Mouse (Mus musculus) heart, postnatal 36 days (tissue): ENCODE measurements at regions not wholly inside any gene's neighbourhood (a gene's known extent, or its start where the extent isn't known, plus 50 kb on each side); places are given as distances from the start of the nearest gene placed in this dataset.

Source experiments
- DNase-seq, 2 experiments: peaks; one replicate each; pipeline ENCODE4 v3.0.0; 2021 to 2022
- intact Hi-C: fragments of 180-260 bp; cut with DNase I; formaldehyde crosslinking; loops from one replicate; pipeline ENCODE4 v1.15.1; 2025

DNA sequence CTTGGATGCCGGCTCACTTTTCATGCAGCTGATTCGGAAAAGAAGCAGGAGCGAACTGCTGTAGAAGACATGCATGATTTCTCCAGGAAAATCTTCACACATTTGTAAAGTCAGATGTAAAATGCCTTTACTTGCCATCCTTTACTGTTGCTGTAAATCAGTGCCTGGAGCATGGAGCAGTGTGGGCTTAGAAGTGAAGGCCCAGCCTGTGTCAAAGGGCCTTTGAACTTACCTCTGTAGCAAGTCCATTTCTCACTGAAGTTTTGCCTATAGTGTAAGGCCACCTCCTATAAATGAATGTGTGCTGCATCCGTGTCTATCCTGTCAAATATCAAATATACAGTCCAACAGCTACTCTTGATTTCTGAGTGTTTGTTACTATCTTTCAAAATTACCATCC, 368.9 kb downstream of the Lrriq3 start:
- intact Hi-C loops: no loop called here
- DNase-seq: no peak

DNA sequence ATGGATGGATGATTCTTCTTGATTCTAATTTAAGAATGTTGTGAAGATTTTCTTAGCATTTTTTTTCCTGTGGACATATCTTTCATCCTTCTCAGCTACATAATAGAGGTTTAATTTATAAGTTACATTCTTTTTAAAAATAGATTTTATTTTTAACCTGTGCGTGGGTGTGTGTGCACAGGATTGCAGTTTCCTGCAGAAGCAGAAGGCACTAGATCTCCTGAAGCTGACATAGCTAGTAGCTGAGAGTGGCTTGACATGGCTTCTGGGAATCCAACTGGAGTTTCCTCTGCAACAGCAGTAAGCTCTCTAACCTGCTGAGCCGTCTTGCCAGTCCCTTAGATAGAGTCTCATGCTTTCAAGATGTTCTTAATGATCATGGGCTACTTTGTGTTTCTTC, 377.5 kb downstream of the Lrriq3 start:
- intact Hi-C loops: no loop called here
- DNase-seq: no peak

DNA sequence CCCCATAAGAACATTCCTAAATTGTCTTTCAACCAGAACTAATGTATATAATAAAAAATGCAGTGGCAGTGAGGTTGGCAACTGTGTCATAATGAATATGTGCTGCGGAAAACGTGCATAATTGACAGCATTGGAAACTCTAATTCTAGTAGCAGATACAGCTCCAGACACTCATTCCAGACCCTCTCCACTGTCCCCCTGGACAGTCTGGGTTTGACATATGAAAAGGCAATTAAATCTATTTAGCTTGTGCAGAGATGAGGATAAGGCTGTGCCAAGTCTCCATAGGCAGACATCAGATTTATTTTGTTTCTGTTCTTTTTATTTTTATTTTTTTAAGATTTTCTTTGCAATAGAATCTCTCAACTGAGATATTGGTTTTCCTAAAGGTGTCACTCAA, 392.3 kb downstream of the Lrriq3 start:
- DNase-seq: no peak
- intact Hi-C loops: no loop called here

- DNase-seq: no peak
- intact Hi-C loops: no loop called here
Measured at GRCm38 (mm10) chr3:155487877-155488537, 394.8 kb downstream of the Lrriq3 start.

GRCm38 (mm10) chr3:155490670-155491069, 397.4 kb downstream of the Lrriq3 start:
- DNase-seq: no peak
- intact Hi-C loops: no loop called here

DNA sequence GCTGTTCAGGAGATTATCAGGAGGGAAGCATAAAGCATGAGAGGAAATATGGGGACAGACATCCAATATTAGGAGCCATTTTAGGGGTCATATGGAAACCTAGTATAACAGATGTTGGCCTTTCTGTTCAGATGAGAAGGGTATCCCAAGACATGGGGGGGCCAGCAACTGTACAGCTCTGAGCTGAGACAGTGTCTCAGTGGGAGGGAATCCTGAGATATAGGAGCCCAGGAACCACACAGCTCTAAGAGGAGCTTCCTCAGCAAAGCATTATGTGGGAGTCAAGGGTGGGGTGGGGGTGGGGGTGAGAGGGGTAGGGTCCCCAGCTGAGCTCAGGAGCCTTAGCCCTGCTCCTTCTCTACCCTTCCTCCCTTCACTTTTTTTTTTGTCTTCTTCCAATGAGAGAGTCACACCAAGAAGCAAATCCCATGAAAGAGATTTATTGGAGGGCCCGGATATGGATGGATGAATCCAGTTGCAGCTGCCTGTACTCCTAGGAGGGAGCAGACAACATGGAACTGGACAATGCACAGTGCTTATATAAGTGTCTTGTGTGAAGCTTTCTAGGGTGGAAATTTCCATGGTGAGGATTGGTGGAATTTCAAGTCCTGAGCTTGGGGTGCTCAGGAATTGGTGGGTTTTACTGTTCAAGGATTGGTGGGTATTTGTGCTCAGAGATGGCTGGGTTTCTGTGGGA, 417.1 kb downstream of the Lrriq3 start:
- intact Hi-C loops: no loop called here
- DNase-seq: no peak

DNA sequence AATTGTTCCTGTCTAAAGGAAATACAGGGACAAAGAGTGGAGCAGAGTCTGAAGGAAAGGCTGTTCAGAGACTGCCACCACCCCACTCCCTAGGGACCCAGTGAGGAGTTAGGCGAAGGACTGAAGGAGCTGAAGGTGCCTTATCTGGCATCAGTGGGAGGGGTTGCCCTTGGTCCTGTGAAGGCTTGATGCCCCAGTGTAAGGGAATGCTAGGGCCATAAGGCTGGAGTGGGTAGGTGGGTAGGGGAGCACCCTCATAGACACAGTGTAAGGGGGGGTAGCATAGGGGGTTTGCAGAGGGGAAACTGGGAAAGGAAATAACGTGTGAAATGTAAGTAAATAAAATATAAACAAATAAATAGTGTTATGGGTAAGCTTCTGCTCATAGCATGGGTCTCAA, 420.7 kb downstream of the Lrriq3 start:
- intact Hi-C loops: no loop called here
- no peak for DNase-seq

DNA sequence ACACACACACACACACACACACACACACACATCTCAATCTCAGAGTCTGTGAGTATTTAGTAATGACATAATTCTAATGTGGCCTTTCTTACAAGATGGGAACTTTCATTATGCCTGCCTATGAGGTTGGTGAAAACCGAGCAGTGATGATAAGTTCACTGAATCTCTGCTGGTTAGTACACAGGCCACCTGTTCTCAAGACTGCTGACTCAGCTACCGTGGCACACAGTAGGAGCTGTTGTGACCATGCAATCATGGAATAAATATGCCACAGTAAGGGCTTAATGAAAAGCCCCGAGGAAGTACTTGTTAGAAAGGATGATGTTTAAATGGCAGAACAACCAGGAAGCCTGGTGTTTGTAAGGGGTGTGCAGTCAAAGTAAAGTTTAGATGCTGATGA, 436.1 kb downstream of the Lrriq3 start:
- DNase-seq: no peak
- intact Hi-C loops: no loop called here

GRCm38 (mm10) chr3:155530811-155531210, 437.6 kb downstream of the Lrriq3 start:
- intact Hi-C loops: no loop called here
- no peak for DNase-seq

- DNase-seq: no peak
- intact Hi-C loops: no loop called here
Measured at GRCm38 (mm10) chr3:155532075-155532474, 438.8 kb downstream of the Lrriq3 start.

GRCm38 (mm10) chr3:155548204-155548603, 455.0 kb downstream of the Lrriq3 start:
- no peak for DNase-seq
- intact Hi-C loops: no loop called here

GRCm38 (mm10) chr3:155577111-155577510, 483.9 kb downstream of the Lrriq3 start:
- no peak for DNase-seq
- intact Hi-C loops: no loop called here

GRCm38 (mm10) chr3:155604001-155604400, 510.8 kb downstream of the Lrriq3 start:
- no peak for DNase-seq
- intact Hi-C loops: no loop called here
